ENCODE assay signal across 8 mouse cellular contexts in genomic region chr5:74641000-74641399, GRCm38 (mm10).
DNase-seq lines count a peak whose midpoint lies in the region; ATAC-seq and TF ChIP-seq lines count a peak whose summit lies in the region.

No protein-coding gene starts in this region.

- no peaks in the 10 kb centered on the region for H3K9me3 ChIP-seq in midbrain, postnatal 0 days (ENCODE audit: low read length)
- no peaks in the 10 kb centered on the region for H3K9me3 ChIP-seq in midbrain, embryonic 10.5 days (replicated peaks)
- H3K9me3 ChIP-seq in forebrain, embryonic 16.5 days (ENCODE audit: control insufficient read depth, low read length), result no peaks in the 10 kb centered on the region

- H3K4me2 ChIP-seq in midbrain, postnatal 0 days (ENCODE audit: low read depth, low read length, poor library complexity, severe bottlenecking), result no peak overlapping the region
- H3K4me2 ChIP-seq in forebrain, embryonic 16.5 days (ENCODE audit: low read length), result no peak overlapping the region

- DNase-seq in embryo, embryonic 10 days (ENCODE audit: low spot score), result peak; percentile 47
- DNase-seq in embryo, embryonic 11 days, result no peak
- peak; percentile 40 for DNase-seq in midbrain, postnatal 0 days (ENCODE audit: low spot score)
- DNase-seq in midbrain, embryonic 10.5 days (ENCODE audit: low spot score), result no peak
- DNase-seq in cerebellum, adult 8-10 months, result peak; percentile 15
- peak; percentile 74 for DNase-seq in kidney, adult 2 months
- DNase-seq in lung, postnatal 25 days (ENCODE audit: low spot score), result peak; percentile 66

- no peaks in the 10 kb centered on the region for H3K4me1 ChIP-seq in midbrain, postnatal 0 days (ENCODE audit: insufficient read depth, low read length)
- no peaks in the 10 kb centered on the region for H3K4me1 ChIP-seq in midbrain, embryonic 10.5 days
- no peaks in the 10 kb centered on the region for H3K4me1 ChIP-seq in kidney, adult 2 months (ENCODE audit: control insufficient read depth, insufficient read depth, low read length)
- H3K4me1 ChIP-seq in forebrain, embryonic 16.5 days (replicated peaks; ENCODE audit: control insufficient read depth, insufficient read depth, low read length), result no peaks in the 10 kb centered on the region

- H3K27ac ChIP-seq in midbrain, postnatal 0 days (ENCODE audit: low read depth, low read length), result no peak overlapping the region
- H3K27ac ChIP-seq in midbrain, embryonic 10.5 days (replicated peaks), result no peak overlapping the region
- H3K27ac ChIP-seq in kidney, adult 2 months (ENCODE audit: insufficient read depth, low read depth, low read length), result no peak overlapping the region
- H3K27ac ChIP-seq in forebrain, embryonic 16.5 days (ENCODE audit: low read length), result no peak overlapping the region

- no peak for TF ChIP-seq POLR2A in kidney, adult 2 months (IDR thresholded peaks at IDR 0.05; ENCODE audit: low read depth, low read length)

- 46% methylated on average over 6 of the region's 6 CpGs for WGBS in midbrain, postnatal 0 days
- 59% methylated on average over 6 of the region's 6 CpGs for WGBS in midbrain, embryonic 10.5 days
- WGBS in kidney, adult 2 months, result 18% methylated on average over 6 of the region's 6 CpGs
- WGBS in forebrain, embryonic 16.5 days, result 56% methylated on average over 6 of the region's 6 CpGs

- H3K9ac ChIP-seq in midbrain, postnatal 0 days (replicated peaks; ENCODE audit: low read length, poor library complexity, severe bottlenecking), result no peak overlapping the region
- no peak overlapping the region for H3K9ac ChIP-seq in forebrain, embryonic 16.5 days (replicated peaks; ENCODE audit: low read depth, low read length)

- peak; percentile 62 for TF ChIP-seq CTCF in midbrain, postnatal 0 days (IDR thresholded peaks at IDR 0.05)
- peak; percentile 27; the same call in 1 of the 2 replicates for TF ChIP-seq CTCF in kidney, adult 2 months (conservative IDR thresholded peaks at IDR 0.05; ENCODE audit: insufficient read depth, insufficient read length, low read depth, low read length)

- H3K4me3 ChIP-seq in midbrain, postnatal 0 days (ENCODE audit: low read depth, low read length), result no peak overlapping the region
- H3K4me3 ChIP-seq in midbrain, embryonic 10.5 days, result no peak overlapping the region
- no peak overlapping the region for H3K4me3 ChIP-seq in kidney, adult 2 months (ENCODE audit: insufficient read depth, low read depth, low read length)
- H3K4me3 ChIP-seq in forebrain, embryonic 16.5 days (replicated peaks; ENCODE audit: low read length), result no peak overlapping the region

- ATAC-seq in midbrain, postnatal 0 days (ENCODE audit: low FRiP score), result no peak
- ATAC-seq in forebrain, embryonic 16.5 days, result no peak

- H3K36me3 ChIP-seq in midbrain, postnatal 0 days (ENCODE audit: insufficient read depth, low read length), result no peaks in the 10 kb centered on the region
- H3K36me3 ChIP-seq in midbrain, embryonic 10.5 days, result no peaks in the 10 kb centered on the region
- no peaks in the 10 kb centered on the region for H3K36me3 ChIP-seq in kidney, adult 2 months (ENCODE audit: control insufficient read depth, insufficient read depth, low read length)
- H3K36me3 ChIP-seq in forebrain, embryonic 16.5 days (ENCODE audit: control insufficient read depth, insufficient read depth), result no peaks in the 10 kb centered on the region

- H3K27me3 ChIP-seq in midbrain, postnatal 0 days (ENCODE audit: insufficient read depth, low read length), result no peaks in the 10 kb centered on the region
- no peaks in the 10 kb centered on the region for H3K27me3 ChIP-seq in midbrain, embryonic 10.5 days (ENCODE audit: low read depth, poor library complexity, severe bottlenecking)
- H3K27me3 ChIP-seq in kidney, adult 2 months (replicated peaks; ENCODE audit: control insufficient read depth, insufficient read depth, low read length), result no peaks in the 10 kb centered on the region
- H3K27me3 ChIP-seq in forebrain, embryonic 16.5 days (replicated peaks; ENCODE audit: control insufficient read depth, insufficient read depth, low read length), result no peaks in the 10 kb centered on the region

Comparison
In these comparisons a context has a peak if more than half of its experiments do, and no peak if none do; other contexts are left out.
1. DNase-seq: peak in embryo, embryonic 10 days (single experiment), midbrain, postnatal 0 days (single experiment), cerebellum, adult 8-10 months (single experiment), kidney, adult 2 months (single experiment) and lung, postnatal 25 days (single experiment); none in embryo, embryonic 11 days (single experiment) and midbrain, embryonic 10.5 days (single experiment).